Mouse (Mus musculus) heart, adult 11 months (tissue): Measurements from ENCODE around the gene Trpv2.

Source experiments
- DNase-seq: peaks from one replicate; pipeline ENCODE4 v3.0.0; 2022

The Trpv2 gene

GRCm38 (mm10) chr11:62604123-62604706 is 29.9 kb downstream of the Trpv2 start:
- peak; percentile 74 for DNase-seq

DNA sequence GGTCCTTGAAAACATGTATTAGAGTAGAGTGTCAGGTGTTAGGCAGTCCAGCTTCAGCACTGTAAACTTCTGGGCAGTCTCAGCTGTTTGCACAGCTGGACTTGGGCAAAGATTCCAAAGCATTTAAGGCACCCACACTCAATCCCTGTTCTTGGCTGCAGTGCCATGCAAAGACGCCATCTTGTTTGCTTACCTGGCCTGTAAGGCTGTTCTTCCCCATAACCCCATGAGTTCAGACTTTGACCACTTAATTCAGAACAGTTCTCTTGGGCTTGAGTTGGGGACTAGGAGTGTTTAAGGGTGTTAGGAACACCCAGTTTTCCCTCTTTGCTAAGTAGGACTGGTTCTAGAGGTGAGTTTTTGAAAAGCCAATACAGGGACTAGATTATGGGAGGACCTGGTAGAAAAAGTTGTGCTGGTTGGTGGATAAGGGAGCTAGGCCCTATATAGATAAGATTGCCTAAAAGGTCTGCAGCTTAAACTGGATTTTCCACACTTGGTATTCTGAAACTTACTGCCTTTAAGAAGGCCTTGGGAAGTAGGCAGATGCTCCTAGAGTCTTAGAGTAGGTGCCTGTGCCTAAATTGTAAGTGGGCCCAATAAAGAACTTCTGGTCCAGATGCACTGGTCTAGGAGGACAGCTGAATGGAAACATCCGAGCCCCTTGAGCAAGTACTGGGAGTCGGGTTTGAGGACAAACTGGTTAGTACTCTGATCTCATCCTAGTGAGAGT is 30.8 kb downstream of the Trpv2 start:
- DNase-seq = no peak

- peak; percentile 90 for DNase-seq
These were observed 31.5 kb downstream of the Trpv2 start for GRCm38 (mm10) chr11:62605619-62606298.

- peak; percentile 88 for DNase-seq
These were observed 32.2 kb downstream of the Trpv2 start for GRCm38 (mm10) chr11:62606299-62607169.

- DNase-seq = no peak
These were observed 33.1 kb downstream of the Trpv2 start for GRCm38 (mm10) chr11:62607170-62607951.

GRCm38 (mm10) chr11:62607952-62608201 is 33.6 kb downstream of the Trpv2 start:
- DNase-seq = peak; percentile 63

DNA sequence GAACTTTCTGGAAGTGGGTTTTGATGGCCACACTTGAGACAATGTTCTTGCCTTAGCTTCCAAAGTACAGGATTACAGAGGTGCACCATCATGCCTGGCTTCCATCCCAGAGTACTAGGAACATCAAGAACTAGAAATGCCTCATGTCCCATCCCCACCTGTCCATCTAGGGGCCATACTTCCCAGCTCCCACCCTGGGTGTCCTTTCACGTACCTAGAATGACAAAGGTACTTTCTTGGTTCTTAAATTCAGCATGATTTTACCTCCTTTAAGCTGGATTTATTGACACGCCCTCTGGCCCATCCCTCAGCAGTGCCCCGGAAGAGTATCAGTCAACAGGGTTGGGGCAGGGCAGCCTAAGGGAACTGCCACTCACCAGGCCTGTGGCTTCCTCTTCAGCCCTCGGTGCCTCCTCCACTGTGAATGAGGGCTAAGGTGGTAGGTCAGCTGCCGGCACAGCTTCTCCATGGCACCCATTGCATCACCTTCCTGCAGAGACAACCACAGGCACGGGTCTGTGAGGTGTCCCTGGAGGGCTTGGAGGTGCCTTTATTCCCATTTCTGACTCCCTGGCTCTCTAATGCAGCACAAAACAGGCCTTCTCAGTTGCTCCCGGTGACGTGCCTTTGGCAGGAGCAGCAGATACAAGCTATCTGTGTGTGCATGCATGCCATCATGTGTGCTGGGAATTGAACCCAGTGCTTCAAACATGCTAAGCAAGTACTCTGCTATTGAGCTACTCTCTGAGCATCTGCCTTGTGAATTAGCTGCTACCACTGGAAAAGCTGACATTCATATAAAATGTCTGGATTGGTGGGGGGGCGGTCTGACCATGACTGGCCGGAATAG is 34.8 kb downstream of the Trpv2 start:
- DNase-seq = peak; percentile 86

GRCm38 (mm10) chr11:62610304-62610703 is 36.0 kb downstream of the Trpv2 start:
- peak; percentile 63 for DNase-seq

- DNase-seq = peak; percentile 50
These were observed 38.3 kb downstream of the Trpv2 start for GRCm38 (mm10) chr11:62612604-62613003.

DNA sequence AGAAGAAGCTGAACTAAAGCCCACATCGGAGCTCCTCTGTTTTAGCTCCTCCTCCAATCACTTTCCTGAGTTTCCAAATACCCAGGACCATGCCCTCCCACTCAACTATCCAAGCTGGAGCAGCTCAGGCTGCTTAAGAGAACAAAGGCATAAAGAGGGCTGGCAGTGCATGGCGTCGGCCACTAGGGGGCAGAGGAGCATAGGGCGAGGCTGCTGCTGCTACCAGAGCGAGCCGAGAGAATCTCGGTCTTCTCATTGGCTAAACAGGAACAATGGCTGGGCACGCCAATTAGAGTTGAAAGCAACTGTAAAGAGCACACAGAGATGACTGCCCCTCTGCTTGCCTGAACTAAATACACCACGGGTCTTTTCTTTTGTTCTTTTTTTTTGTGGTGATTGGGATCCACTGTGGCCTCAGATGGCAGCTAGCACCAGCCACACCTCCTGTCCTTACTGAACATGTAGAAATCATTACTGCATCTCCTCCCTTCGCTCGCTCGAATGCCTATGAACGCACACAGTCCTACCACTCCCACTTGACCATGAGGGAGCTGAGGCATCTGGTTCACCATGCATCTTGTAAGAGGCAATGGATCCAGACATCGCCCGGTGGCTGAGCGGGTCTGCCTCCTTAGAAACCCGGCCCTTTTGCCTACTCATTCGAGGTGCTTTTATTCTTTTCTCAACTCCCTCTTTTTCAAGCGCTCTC is 39.5 kb downstream of the Trpv2 start:
- peak; percentile 99 for DNase-seq

DNA sequence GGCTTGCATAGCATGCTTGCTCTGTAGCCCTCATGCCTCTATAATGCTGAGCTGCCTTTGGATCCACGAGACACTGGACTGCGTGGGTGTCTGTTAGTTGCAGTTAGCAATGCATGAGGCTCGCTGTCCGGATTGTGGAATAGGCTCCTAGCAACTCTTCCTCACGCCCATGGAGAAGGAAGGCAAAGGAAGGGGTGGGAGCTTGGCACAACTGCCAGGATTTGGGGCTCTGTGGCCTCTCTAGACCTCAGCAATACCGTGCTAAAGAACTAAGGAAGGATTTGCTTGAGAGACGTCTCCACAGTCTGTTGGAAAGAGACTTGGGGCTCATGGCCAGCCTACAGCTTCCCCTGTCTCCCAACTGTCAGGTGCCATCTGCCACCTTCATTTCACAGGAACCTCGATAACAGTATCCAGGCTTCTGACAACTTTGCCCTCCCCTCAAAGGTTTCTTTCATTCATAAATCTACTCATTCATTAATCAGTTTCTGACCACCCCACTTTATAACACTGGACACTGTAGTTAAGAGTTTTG is 40.7 kb downstream of the Trpv2 start:
- peak; percentile 66 for DNase-seq

- DNase-seq = peak; percentile 72
These were observed 41.2 kb downstream of the Trpv2 start for GRCm38 (mm10) chr11:62615456-62615855.

DNA sequence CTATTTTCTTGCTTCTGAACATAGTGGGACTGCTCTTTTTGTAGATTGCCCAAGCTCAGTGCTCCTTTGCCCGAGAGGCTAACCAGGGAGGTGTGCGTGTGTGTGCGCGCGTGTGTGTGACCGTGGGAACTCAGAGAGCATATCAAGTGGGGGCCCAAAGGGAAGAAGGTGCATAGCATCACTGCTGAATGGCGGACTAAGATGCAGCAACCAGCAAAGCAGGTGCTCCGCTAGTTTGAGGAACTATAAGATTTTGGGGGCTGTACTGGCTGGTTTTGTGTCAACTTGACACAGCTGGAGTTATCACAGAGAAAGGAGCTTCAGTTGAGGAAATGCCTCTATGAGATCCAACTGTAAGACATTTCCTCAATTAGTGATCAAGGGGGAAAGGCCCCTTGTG is 46.8 kb downstream of the Trpv2 start:
- no peak for DNase-seq

DNA sequence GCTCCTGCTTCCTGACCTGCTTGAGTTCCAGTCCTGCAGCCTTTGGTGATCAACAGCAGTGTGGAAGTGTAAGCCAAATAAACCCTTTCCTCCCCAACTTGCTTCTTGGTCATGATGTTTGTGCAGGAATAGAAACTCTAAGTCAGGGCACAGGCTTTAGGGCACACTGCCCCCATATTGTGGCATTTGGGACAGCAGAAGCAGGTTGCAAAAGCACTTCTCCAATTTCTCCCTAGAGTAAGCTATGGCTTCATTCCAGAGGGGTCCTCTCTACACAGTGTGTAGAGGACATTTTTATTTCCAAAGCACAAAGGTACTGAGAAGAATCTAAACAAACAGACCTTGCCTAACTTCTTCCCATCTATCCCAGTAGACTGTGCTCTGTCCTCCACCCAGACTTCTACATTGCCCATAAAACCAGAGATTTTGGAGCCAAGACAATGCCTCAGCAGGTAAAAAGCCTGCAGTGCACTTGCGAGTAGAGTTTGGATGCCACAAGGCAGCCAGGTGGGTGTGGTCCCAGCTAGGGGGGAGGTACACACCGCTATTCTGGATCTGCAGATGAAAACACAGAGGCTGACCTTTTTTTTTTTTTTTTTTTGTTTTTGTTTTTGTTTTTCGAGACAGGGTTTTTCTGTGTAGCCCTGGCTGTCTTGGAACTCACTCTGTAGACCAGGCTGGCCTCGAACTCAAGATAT is 47.4 kb downstream of the Trpv2 start:
- peak; percentile 79 for DNase-seq

GRCm38 (mm10) chr11:62622850-62623249 is 48.6 kb downstream of the Trpv2 start:
- DNase-seq = peak; percentile 86

GRCm38 (mm10) chr11:62624341-62625291 is 50.3 kb downstream of the Trpv2 start:
- peak; percentile 94 for DNase-seq

DNA sequence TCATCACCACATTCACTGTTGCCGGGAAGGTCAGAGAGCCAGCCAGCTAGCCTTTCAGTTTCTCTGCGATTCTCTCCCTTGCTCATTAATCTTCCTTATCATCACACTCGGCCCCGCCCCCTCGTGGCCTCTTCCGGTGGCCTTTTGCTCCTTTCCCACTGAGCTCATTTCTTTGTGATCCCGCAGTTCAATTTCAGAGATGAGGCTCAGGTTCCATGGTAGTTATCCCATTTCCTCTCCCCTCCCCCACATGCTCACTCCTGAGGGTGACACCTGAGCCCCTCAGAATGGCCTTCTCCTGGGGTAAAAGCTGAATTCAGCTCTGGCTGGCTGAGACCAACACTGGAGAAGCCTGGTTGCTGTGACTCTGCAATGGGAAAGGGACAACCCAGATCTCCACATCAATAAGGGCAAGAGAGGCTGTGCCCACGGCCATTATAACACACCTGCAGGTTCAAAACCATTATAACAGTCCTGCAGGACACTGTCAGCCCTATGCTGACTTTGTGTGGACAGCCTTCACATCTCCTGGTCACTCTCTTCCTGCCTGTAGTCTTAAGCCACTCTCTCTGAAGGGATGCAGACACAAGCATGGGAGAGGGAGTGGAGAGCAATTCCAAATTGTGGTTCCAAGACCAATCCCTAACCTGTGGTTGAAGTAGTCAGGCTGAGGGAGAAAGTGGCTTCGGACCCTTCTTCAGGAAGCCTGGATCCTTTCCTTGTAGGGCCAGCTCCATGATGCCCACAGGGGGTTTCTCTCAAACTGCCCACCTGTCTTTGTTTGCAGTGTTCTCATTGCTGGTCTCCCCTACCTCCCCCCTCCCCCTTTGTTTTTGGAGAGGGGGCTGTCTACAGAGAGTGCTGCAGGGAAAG is 55.3 kb downstream of the Trpv2 start:
- DNase-seq = peak; percentile 92
